Mouse (Mus musculus): Measurements from ENCODE around the gene Kcmf1.

Kcmf1 gene

GRCm38 (mm10) chr6:72899781-72900681 lies at the start of gene Kcmf1:
Gene Kcmf1 (minus strand): TSS chr6:72899979.
- peak; percentile 84 for DNase-seq

DNA sequence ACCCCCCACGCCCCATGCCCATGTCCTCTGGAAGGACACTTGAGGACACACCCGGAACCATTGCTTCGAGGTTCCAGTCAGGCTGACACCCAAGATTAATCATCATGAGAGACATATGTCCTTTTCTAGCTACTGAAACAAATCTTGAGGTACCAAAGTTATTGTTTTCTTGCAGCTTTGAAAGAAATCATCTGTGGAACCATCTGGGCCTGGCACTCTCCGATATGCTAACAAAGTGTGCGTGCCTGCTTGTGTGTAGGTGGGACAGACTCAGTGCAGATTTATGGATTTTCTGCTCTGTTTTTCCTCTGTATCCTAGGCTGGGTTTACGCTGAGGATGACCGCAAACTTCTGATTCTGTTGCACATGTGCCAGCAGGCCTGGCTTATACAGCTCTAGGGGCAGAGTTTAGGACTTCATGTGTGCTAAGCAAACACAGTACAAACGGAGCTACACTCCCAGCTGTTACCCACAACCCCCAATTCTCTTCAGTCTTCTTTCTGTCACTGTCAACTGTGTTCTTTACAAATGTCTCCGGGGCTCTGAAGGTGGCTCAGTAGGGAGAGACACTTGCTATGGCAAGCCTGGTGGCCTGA lies 49.5 kb upstream of the Kcmf1 start:
- no peak for DNase-seq

GRCm38 (mm10) chr6:72948392-72948791 lies 48.6 kb upstream of the Kcmf1 start:
- DNase-seq, result no peak

- DNase-seq, result peak; percentile 18
These were observed 48.2 kb upstream of the Kcmf1 start for GRCm38 (mm10) chr6:72947960-72948359.

DNA sequence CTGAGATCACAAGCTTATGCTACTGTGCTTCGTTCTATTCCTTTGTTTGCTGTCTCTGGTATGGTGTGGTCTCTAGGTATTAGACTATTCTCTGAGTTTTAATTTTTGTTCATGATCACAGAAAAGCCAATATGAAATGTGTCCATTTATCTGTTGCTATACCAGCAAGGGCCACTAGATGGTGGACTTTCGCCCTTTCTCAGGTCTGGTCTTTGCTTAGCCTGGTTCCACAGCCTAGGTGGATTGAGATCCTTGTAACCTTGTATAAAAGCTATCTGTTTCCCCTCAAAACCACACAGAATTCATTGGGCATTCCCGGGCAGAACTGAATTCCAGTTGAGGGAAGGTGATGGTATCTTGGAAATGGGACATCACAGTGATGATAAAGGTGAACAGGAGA lies 40.7 kb upstream of the Kcmf1 start:
- DNase-seq, result peak; percentile 38

- no peak for DNase-seq
These were observed 38.1 kb upstream of the Kcmf1 start for GRCm38 (mm10) chr6:72937859-72938258.

DNA sequence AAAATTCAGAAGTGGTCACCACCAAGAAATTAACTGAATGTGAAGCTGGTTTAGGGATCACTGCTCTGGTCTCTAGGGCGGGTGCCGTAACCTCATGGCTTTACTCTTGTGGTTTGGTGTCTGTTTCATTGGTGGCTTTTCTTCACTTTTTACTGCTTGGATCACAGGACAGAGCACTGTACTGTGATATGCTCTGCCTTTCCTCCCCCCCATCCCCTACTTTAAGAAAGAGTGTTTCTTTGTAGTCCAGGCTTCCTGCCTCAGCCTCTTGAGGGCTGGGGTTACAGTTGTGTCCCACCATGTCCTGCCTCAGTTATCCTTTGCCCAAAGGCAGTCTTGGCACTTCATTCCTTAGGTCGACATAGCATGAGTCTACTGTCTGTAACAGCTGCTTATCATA lies 37.7 kb upstream of the Kcmf1 start:
- DNase-seq, result no peak

DNA sequence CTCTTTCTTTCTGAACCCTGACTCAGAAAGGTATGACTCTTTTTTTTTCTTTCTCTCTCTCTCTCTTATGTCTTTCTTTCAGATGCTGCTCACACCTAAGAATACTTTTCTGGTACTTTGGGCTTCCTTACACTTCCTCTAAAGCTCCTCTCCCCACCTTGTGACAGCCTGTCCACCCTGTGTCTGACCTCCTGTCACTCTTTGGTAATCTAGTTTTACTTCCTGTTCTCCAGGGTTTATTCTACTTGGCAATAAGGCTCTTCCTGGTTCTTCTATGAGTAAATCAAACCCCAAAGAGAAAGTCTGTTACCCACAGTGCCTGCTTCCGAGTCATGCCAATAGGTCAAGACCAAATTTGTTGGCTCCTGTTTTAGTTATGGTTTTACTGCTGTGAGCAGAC lies 33.2 kb upstream of the Kcmf1 start:
- no peak for DNase-seq

DNA sequence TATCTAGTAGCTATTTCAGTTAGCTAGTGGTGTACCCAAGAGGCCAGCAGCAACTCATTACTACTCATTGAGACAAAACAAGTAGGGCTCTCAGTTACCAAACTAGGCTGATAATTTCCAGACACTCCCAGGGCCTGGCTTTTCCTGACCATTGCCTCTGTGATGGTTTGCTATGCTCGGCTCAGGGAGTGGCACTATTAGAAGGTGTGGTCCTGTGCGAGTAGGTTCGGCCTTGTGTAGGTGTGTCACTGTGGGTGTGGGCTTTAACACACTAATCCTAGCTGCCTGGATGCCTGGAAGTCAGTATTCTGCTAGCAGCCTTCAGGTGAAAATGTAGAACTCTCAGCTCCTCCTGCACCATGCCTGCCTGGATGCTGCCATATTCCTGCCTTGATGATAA lies 31.8 kb upstream of the Kcmf1 start:
- DNase-seq, result no peak

- DNase-seq, result no peak
These were observed 30.1 kb upstream of the Kcmf1 start for GRCm38 (mm10) chr6:72929795-72930398.

DNA sequence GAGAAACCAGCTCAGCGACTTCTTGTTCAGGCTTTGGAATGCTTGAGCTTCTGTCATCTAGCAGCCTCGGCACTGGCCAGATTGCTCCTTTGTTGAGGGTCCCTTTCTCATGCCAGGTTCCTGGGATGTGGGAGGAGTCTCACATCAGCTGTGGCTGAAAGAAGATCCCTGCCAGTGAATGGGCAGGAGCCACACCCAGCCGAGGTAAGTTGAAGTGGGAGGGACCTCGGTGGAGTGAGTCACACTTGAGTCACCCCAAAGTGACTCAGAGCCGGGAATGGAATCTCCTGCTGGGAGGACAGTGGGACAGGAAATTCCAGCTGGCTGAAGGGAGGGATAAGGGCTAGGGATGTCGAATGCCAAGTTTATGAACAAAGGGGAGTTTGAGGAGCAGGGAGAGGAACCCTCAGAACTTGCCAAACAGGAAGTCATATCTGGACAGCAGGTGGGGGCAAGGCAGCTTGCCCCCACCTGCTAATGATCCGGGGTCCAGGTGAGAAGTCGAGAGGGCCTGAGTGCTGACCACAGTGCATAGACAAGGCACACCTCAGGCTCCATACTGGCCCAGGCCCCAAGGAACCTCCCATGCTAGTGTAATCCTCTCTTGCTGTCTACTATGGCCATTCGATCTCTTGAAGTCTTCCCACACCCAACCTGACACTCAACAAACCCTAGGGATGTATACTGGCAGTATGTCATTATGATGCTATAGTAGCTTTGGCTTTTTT lies 27.1 kb upstream of the Kcmf1 start:
- peak; percentile 8 for DNase-seq

DNA sequence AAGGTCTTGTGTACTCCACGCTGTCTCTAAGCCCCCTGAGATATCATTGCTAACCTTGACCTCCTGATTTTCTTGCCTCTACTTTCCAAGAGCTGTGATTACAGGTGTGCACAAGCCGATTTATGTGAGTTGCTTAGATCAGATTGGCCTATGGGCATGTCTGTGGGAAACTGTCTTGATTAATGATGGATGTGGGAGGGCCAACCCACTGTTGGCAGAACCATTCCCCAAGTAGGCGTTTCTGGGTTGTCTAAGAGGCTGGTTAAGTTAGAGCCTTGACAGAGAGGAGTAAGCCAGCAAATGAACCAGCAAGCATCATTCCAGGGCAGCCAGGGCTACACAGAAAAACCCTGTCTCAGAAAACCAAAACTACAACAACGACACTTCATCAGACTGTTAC lies 26.3 kb upstream of the Kcmf1 start:
- no peak for DNase-seq

GRCm38 (mm10) chr6:72923381-72923780 lies 23.6 kb upstream of the Kcmf1 start:
- no peak for DNase-seq

DNA sequence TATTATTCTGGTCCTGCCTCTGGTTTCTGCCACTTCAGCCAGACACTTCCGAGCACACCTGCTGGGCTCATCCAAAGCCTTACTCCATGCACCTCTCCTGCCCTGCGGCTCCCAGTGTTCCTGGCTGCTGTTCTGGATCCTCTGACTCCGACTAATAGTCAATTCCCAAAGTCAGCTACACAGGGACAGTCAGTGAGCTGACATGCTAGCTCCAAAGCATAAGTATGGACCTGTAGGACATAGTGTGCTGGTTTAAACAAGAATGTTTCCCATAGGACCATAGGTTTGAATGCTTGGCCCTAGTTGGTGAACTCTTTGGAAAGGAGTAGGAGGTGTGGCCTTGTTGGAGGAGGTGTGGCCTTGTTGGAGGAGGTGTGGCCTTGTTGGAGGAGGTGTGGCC lies 21.3 kb upstream of the Kcmf1 start:
- no peak for DNase-seq

DNA sequence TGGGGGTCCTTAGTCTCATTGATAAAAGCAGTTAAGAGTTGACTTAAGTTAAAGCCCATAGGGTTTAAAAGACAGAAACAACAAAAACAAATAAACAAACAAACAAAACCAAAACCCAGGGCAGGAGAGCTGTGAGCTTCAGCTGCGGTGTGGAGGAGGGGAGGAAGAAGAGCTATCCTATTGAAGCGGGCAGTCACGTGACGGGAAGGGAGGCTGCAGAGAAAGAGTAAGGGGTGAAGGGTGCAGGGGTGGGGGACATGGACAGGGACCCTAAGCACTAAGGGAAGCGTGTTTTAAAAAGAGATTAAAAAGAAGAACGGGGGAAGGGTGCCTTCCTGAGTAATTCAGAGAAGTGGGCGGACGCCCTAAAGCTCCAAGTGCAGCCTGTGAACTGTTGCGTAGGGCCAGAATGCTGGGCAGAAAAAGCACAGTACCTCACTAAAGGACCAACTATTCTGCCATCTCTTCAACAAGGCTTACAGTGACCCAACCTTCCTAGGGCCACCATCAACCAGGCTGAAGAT lies 18.8 kb upstream of the Kcmf1 start:
- no peak for DNase-seq

- no peak for DNase-seq
These were observed 16.6 kb upstream of the Kcmf1 start for GRCm38 (mm10) chr6:72916330-72916729.

GRCm38 (mm10) chr6:72914087-72914749 lies 14.4 kb upstream of the Kcmf1 start:
- DNase-seq, result no peak

- no peak for DNase-seq
These were observed 11.5 kb upstream of the Kcmf1 start for GRCm38 (mm10) chr6:72911261-72911660.

- no peak for DNase-seq
These were observed 2.6 kb upstream of the Kcmf1 start for GRCm38 (mm10) chr6:72902254-72902990.

DNA sequence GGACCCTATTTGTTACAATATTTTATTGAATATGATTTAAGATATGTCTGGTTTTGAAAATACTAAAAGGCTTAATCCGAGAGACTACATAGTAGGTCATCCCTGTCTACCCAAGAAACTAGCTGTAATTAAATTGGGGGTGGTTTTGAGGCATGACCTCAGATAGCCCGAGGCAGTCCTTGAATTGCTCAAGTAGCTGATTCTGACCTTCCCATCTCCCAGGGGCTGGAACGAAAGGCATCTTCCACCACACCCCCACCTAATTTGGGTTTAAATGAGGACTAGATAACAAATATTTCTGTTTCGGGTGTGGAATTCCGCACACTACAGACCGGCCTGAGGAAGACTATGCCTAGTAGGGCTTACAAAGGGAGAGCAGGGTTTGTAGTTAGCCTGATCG lies 1.2 kb upstream of the Kcmf1 start:
- DNase-seq, result no peak

DNA sequence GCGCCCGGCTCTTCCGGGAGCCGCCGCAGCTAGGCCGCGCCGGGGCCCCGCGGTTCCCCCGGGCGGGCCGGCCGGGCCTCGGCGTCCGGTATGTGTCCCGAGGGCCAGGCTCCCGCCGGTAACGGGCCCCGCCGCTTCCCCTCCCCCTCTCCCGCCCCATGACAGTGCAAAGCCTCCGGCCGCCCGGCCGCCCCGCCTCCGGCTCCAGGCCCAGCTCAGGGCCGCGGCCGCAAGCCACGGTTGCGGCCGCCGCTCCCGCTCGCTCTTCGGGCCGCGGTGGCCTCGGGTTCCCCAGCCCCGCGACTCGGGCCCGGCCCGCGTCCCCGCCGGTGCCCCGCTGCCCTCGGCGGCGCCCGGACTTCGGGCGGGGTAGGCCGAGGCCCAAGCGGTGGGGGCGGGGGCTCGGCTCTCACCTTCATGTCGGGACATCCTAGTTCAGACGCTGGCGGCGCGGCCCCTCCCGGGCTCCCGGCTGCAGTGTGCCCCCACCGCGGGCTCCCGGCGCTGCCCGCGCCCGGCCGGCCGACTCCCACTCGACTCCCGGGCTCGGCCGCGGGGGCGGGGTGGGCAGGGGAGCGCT lies 488 bp downstream of the Kcmf1 start:
- no peak for DNase-seq

Data from cerebellum, adult 9-11 months (tissue).